Mouse (Mus musculus) lung, embryonic 16.5 days (tissue): ENCODE results near the gene Akt2. TPM values are rescaled to one million over a fixed set of nuclear protein-coding genes. Genes with fewer than 3 reads are reported as not detected.

Experiments used
- ATAC-seq: fragments of 200-750 bp; cut with Nextera tagmentation; 2 replicates; pipeline ENCODE4 v1.8.0; 2017; ENCODE audit warnings: low read depth, mild to moderate bottlenecking, moderate library complexity
- H3K27ac ChIP-seq: fragments of 300-500 bp; sonication (generic); 2 replicates; pipeline ENCODE4 v1.5.1; 2014; ENCODE audit warnings: mild to moderate bottlenecking, control low read depth, low read length
- H3K27me3 ChIP-seq: fragments of 300-500 bp; sonication (generic); 2 replicates; pipeline ENCODE4 v1.6.1; 2014; ENCODE audit warnings: low read depth, low read length, mixed read lengths; ENCODE audit not compliant: control insufficient read depth, insufficient read depth
- H3K36me3 ChIP-seq: fragments of 300-500 bp; sonication (generic); 2 replicates; pipeline ENCODE4 v1.6.1; 2014; ENCODE audit warnings: low read length; ENCODE audit not compliant: control insufficient read depth, insufficient read depth
- H3K4me1 ChIP-seq: fragments of 300-500 bp; sonication (generic); replicated peaks from 2 replicates; pipeline ENCODE4 v1.6.1; 2014; ENCODE audit warnings: low read length, mixed read lengths; ENCODE audit not compliant: control insufficient read depth, insufficient read depth
- H3K4me2 ChIP-seq: fragments of 300-500 bp; sonication (generic); 2 replicates; pipeline ENCODE4 v1.6.1; 2014; ENCODE audit warnings: low read depth, low read length, control low read depth
- H3K4me3 ChIP-seq: fragments of 300-500 bp; sonication (generic); 2 replicates; pipeline ENCODE4 v1.5.1; 2014; ENCODE audit warnings: mild to moderate bottlenecking, low read length, control low read depth
- H3K9ac ChIP-seq: fragments of 300-500 bp; sonication (generic); 2 replicates; pipeline ENCODE4 v1.6.1; 2014; ENCODE audit warnings: low read length, control low read depth
- H3K9me3 ChIP-seq: fragments of 300-500 bp; sonication (generic); 2 replicates; pipeline ENCODE4 v1.6.1; 2016; ENCODE audit warnings: low read length; ENCODE audit not compliant: control insufficient read depth
- WGBS: fragments of 180-500 bp; shearing (Covaris S2); extraction: QIAGEN DNeasy Blood & Tissue Kit; methylation state at CpG from one replicate; pipeline ENCODE4 v1.1.7; 2014; 5-methylcytosine and 5-hydroxymethylcytosine counted together
- polyA plus RNA-seq: library from polyadenylated mRNA; unstranded; fragments of >200 nt; fragmentation: Nextera tagmentation; extraction: Ambion mirVana; gene quantifications from 2 replicates; pipeline ENCODE4 v1.2.1, GENCODE M21; 2015

The Akt2 gene
- polyA plus RNA-seq, 1 experiment from 2014 or later, result 89.4 TPM

DNA sequence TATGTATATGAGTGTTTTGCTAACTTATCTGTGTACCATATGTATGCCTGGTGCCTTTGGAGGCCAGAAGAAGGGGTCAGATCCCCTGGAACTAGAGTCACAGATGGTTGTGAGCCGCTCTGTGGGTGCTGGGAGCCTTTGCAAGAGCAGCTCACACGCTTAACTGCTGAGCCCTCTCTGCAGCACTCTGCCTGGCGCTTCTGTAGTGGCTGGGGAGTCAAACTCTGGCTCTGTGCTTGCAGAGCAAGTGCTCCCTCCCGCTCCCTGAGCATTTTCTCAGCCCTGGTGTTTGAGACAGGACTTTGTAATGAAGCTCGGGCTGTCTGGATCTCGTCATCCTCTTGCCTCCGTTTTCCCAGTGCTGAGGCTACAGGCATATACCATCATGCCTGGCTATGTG is 6.7 kb downstream of the Akt2 start:
- Histone ChIP-seq H3K4me3 (no peak overlapping the region), H3K27me3 (no peaks in the 10 kb centered on the region), H3K9ac (no peak overlapping the region), H3K4me1 (peaks cover 32% of the 10 kb centered on the region), H3K27ac (no peak overlapping the region), H3K4me2 (no peak overlapping the region), H3K9me3 (no peaks in the 10 kb centered on the region), H3K36me3 (no peaks in the 10 kb centered on the region)
- ATAC-seq, result no peak
- WGBS, result 73% methylated on average over 7 of the region's 7 CpGs

- peaks cover 34% of the 10 kb centered on the region for H3K4me1 ChIP-seq
- no peak overlapping the region for H3K27ac ChIP-seq
Observed at GRCm38 (mm10) chr7:27601628-27602027, 10.3 kb downstream of the Akt2 start.

GRCm38 (mm10) chr7:27602161-27602560 is 10.8 kb downstream of the Akt2 start:
- Histone ChIP-seq H3K36me3 (no peaks in the 10 kb centered on the region), H3K27ac (no peak overlapping the region; the same call in 1 of the 2 replicates), H3K4me1 (peaks cover 36% of the 10 kb centered on the region), H3K9me3 (no peaks in the 10 kb centered on the region), H3K27me3 (no peaks in the 10 kb centered on the region), H3K4me2 (no peak overlapping the region), H3K4me3 (no peak overlapping the region), H3K9ac (no peak overlapping the region)
- 79% methylated on average over 2 of the region's 2 CpGs for WGBS
- ATAC-seq, result no peak

More at GRCm38 (mm10) chr7:27601628-27602027, 10.3 kb downstream of the Akt2 start:
- 51% methylated on average over 4 of the region's 4 CpGs for WGBS
- Histone ChIP-seq H3K4me2 (no peak overlapping the region), H3K27me3 (no peaks in the 10 kb centered on the region), H3K9ac (no peak overlapping the region), H3K36me3 (no peaks in the 10 kb centered on the region), H3K9me3 (no peaks in the 10 kb centered on the region), H3K4me3 (no peak overlapping the region)
- ATAC-seq, result no peak

DNA sequence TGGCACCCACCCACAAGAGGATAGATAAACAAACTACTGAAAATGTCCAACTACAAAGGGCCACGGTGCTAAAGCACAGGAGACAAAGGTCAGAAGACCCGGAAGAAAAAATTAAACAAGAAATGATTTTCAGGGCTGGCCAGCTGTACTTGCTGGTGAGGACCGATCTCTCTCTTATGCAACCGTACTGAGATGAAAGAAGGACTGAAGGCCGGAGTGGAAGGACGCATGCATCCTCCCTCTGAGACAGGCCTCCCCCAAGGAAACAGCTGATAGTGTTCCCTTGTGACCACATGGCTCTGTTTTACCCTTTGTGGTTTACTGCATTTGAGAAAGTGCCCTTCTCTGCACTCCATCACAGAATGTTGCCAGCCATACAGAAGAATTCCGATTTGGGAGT is 11.5 kb downstream of the Akt2 start:
- Histone ChIP-seq H3K4me1 (peaks cover 41% of the 10 kb centered on the region), H3K9ac (no peak overlapping the region)
- no peak for ATAC-seq

DNA sequence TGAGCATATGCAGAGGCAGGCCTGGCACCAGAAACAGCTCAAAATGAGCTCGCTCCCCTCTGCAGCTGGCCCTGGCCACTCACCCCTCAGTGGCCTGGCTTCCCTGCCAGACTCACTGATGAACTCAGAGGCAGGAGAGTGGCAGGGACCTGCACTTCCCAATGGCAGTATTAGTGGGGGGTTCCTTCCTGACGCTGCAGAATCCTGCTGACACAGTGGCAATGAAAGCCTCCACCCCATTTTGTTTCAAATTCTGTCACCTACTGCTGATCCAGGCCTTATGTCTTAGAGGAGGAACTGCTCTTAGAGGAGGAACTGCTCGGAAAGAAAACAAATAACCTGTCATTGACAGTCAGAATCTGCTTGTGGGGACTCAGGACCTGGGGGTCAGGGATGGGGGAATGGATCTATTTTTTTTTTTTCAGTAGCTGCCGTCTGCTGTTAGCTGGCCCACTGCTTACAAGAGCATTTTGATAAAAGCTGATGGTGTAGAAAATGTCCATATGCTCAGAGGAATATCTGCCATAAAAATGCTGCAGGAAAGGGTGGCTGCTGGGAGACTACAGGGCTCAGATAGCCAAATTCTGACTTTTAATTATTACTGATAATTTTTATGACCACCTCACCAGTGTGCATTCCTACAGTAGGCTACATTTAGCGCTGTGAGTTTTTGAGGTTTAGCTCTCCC is 13.5 kb downstream of the Akt2 start:
- H3K27me3 ChIP-seq, result no peaks in the 10 kb centered on the region
- no peak overlapping the region for H3K9ac ChIP-seq
- peaks cover 41% of the 10 kb centered on the region for H3K4me1 ChIP-seq
- WGBS, result 34% methylated on average over 5 of the region's 5 CpGs
- ATAC-seq, result peak; percentile 56
- H3K36me3 ChIP-seq, result peaks cover 3% of the 10 kb centered on the region; the same call in 1 of the 2 replicates
- H3K27ac ChIP-seq, result peak overlapping the region; percentile 85
- no peaks in the 10 kb centered on the region for H3K9me3 ChIP-seq
- no peak overlapping the region for H3K4me3 ChIP-seq
- H3K4me2 ChIP-seq, result peak overlapping the region; percentile 13; the same call in 1 of the 2 replicates

More for the DNA sequence above, 11.5 kb downstream of the Akt2 start:
- no peak overlapping the region for H3K27ac ChIP-seq
- no peak overlapping the region for H3K4me3 ChIP-seq
- no peaks in the 10 kb centered on the region for H3K9me3 ChIP-seq
- WGBS, result 34% methylated on average over 7 of the region's 7 CpGs
- no peaks in the 10 kb centered on the region for H3K36me3 ChIP-seq
- H3K4me2 ChIP-seq, result no peak overlapping the region
- H3K27me3 ChIP-seq, result no peaks in the 10 kb centered on the region

GRCm38 (mm10) chr7:27605499-27606285 is 14.3 kb downstream of the Akt2 start:
- Histone ChIP-seq H3K9ac (peak overlapping the region; percentile 51), H3K27ac (peak overlapping the region; percentile 85), H3K4me1 (peaks cover 41% of the 10 kb centered on the region), H3K9me3 (no peaks in the 10 kb centered on the region), H3K27me3 (no peaks in the 10 kb centered on the region), H3K4me2 (peak overlapping the region; percentile 25), H3K36me3 (peaks cover 8% of the 10 kb centered on the region; the same call in 1 of the 2 replicates), H3K4me3 (peak overlapping the region; percentile 13; the same call in 1 of the 2 replicates)
- WGBS, result 59% methylated on average over 9 of the region's 9 CpGs
- ATAC-seq, result peak; percentile 91

- peaks cover 39% of the 10 kb centered on the region for H3K4me1 ChIP-seq
- no peaks in the 10 kb centered on the region for H3K9me3 ChIP-seq
- H3K4me3 ChIP-seq, result no peak overlapping the region
- H3K4me2 ChIP-seq, result peak overlapping the region; percentile 13
- ATAC-seq, result peak; percentile 17; the same call in 1 of the 2 replicates
- peaks cover 8% of the 10 kb centered on the region; the same call in 1 of the 2 replicates for H3K36me3 ChIP-seq
- no peaks in the 10 kb centered on the region for H3K27me3 ChIP-seq
- H3K27ac ChIP-seq, result peak overlapping the region; percentile 19; the same call in 1 of the 2 replicates
- 48% methylated on average over 10 of the region's 10 CpGs for WGBS
- H3K9ac ChIP-seq, result peak overlapping the region; percentile 43; the same call in 1 of the 2 replicates
Observed at GRCm38 (mm10) chr7:27606481-27607254, 15.3 kb downstream of the Akt2 start.

DNA sequence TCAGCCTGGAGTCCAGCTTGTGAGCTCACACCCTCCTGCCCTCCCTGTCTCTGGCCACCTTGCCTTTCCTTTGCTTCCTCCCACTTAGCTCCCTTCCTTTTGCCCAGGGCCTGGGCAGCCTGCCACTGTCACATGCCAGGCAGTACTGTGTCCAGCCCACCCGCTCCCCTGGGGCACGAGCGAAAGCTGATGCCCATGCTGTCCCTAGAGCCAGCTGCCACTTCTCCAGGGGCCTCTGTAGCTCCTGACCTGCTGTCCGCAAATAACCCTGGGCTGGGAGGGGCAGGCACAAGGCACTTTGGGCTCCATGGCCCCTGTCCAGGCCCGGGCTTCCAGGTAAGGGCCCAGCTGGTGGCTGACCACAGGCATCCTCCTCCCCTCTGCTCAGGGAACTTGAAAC is 16.2 kb downstream of the Akt2 start:
- H3K27ac ChIP-seq, result no peak overlapping the region
- no peak overlapping the region for H3K9ac ChIP-seq
- no peak overlapping the region for H3K4me2 ChIP-seq
- H3K4me3 ChIP-seq, result no peak overlapping the region
- H3K27me3 ChIP-seq, result no peaks in the 10 kb centered on the region
- H3K4me1 ChIP-seq, result peaks cover 30% of the 10 kb centered on the region
- no peak for ATAC-seq
- WGBS, result 47% methylated on average over 5 of the region's 5 CpGs
- no peaks in the 10 kb centered on the region for H3K9me3 ChIP-seq
- H3K36me3 ChIP-seq, result peaks cover 8% of the 10 kb centered on the region; the same call in 1 of the 2 replicates
